Mouse (Mus musculus) spleen, postnatal 4 days (tissue): ENCODE results near the gene Dcun1d4.
"Not testable (repeated sequence)": the region's sequence is repeated elsewhere in the genome, so short reads cannot be mapped to it uniquely, and the experiment has no call there.

ENCODE experiments used
- DNase-seq, 2 experiments: peaks; one replicate each; pipeline ENCODE4 v3.0.0; 2022; ENCODE audit warnings: low spot score in 2 of 2

Gene Dcun1d4

GRCm38 (mm10) chr5:73545641-73546040 is 64.8 kb downstream of the Dcun1d4 start:
- DNase-seq = no peak

GRCm38 (mm10) chr5:73547252-73547651 is 66.5 kb downstream of the Dcun1d4 start:
- no peak for DNase-seq

- DNase-seq = no peak
Observed at GRCm38 (mm10) chr5:73548237-73548636, 67.4 kb downstream of the Dcun1d4 start.

- no peak for DNase-seq
Observed at GRCm38 (mm10) chr5:73548838-73549237, 68.0 kb downstream of the Dcun1d4 start.

- no peak for DNase-seq
Observed at GRCm38 (mm10) chr5:73551836-73552235, 71.0 kb downstream of the Dcun1d4 start.

GRCm38 (mm10) chr5:73553903-73554302 is 73.1 kb downstream of the Dcun1d4 start:
- DNase-seq = no peak

- no peak for DNase-seq
Observed at GRCm38 (mm10) chr5:73555096-73555852, 74.5 kb downstream of the Dcun1d4 start.

GRCm38 (mm10) chr5:73556733-73557425 is 76.1 kb downstream of the Dcun1d4 start:
- no peak for DNase-seq

GRCm38 (mm10) chr5:73558756-73559155 is 78.0 kb downstream of the Dcun1d4 start:
- DNase-seq = no peak

GRCm38 (mm10) chr5:73564038-73564437 is 83.2 kb downstream of the Dcun1d4 start:
- DNase-seq = no peak

- DNase-seq = no peak
Observed at GRCm38 (mm10) chr5:73566119-73566518, 85.3 kb downstream of the Dcun1d4 start.

GRCm38 (mm10) chr5:73566892-73567291 is 86.1 kb downstream of the Dcun1d4 start:
- DNase-seq = no peak

- DNase-seq = no peak
Observed at GRCm38 (mm10) chr5:73569181-73569580, 88.4 kb downstream of the Dcun1d4 start.

- no peak for DNase-seq
Observed at GRCm38 (mm10) chr5:73571395-73572156, 90.8 kb downstream of the Dcun1d4 start.

GRCm38 (mm10) chr5:73572846-73573245 is 92.0 kb downstream of the Dcun1d4 start:
- no peak for DNase-seq

- no peak for DNase-seq
Observed at GRCm38 (mm10) chr5:73573789-73574188, 93.0 kb downstream of the Dcun1d4 start.

- DNase-seq = no peak
Observed at GRCm38 (mm10) chr5:73574616-73575015, 93.8 kb downstream of the Dcun1d4 start.

GRCm38 (mm10) chr5:73576708-73577107 is 95.9 kb downstream of the Dcun1d4 start:
- DNase-seq = no peak

- no peak for DNase-seq
Observed at GRCm38 (mm10) chr5:73578131-73578530, 97.3 kb downstream of the Dcun1d4 start.

- DNase-seq = not testable (repeated sequence)
Observed at GRCm38 (mm10) chr5:73584011-73584410, 103.2 kb downstream of the Dcun1d4 start.

- no peak for DNase-seq
Observed at GRCm38 (mm10) chr5:73585212-73586115, 104.7 kb downstream of the Dcun1d4 start.
